Mouse (Mus musculus): ENCODE measurements around the gene Ccdc36.

Ccdc36 gene

GRCm38 (mm10) chr9:108428384-108428783 is at the start of gene Ccdc36:
Ccdc36 (minus strand) TSS chr9:108428484.
- no peak for DNase-seq

- no peak for DNase-seq
These were observed 46.2 kb upstream of the Ccdc36 start for GRCm38 (mm10) chr9:108474528-108474927.

- DNase-seq = no peak
These were observed 41.6 kb upstream of the Ccdc36 start for GRCm38 (mm10) chr9:108469845-108470244.

GRCm38 (mm10) chr9:108469430-108469829 is 41.1 kb upstream of the Ccdc36 start:
- no peak for DNase-seq

- DNase-seq = no peak
These were observed 37.9 kb upstream of the Ccdc36 start for GRCm38 (mm10) chr9:108466219-108466618.

GRCm38 (mm10) chr9:108463713-108464112 is 35.4 kb upstream of the Ccdc36 start:
- no peak for DNase-seq

- DNase-seq = no peak
These were observed 33.9 kb upstream of the Ccdc36 start for GRCm38 (mm10) chr9:108462192-108462591.

GRCm38 (mm10) chr9:108461675-108462074 is 33.4 kb upstream of the Ccdc36 start:
- no peak for DNase-seq

GRCm38 (mm10) chr9:108461181-108461631 is 32.9 kb upstream of the Ccdc36 start, which contains the start of gene Klhdc8b:
Klhdc8b (minus strand) TSS chr9:108461581.
- DNase-seq = peak in 1 of 2 experiments; percentile 37

GRCm38 (mm10) chr9:108460319-108461178 is 32.3 kb upstream of the Ccdc36 start, which contains the start of gene Ccdc71:
Ccdc71 (plus strand) TSS chr9:108460527.
- DNase-seq = peak; percentile 83 to 86

GRCm38 (mm10) chr9:108459939-108460318 is 31.6 kb upstream of the Ccdc36 start:
- no peak for DNase-seq

- DNase-seq = no peak
These were observed 28.7 kb upstream of the Ccdc36 start for GRCm38 (mm10) chr9:108456953-108457352.

GRCm38 (mm10) chr9:108455747-108456571 is 27.7 kb upstream of the Ccdc36 start:
- no peak for DNase-seq

- no peak for DNase-seq
These were observed 26.1 kb upstream of the Ccdc36 start for GRCm38 (mm10) chr9:108454429-108454828.

- DNase-seq = no peak
These were observed 25.2 kb upstream of the Ccdc36 start for GRCm38 (mm10) chr9:108453458-108453857.

GRCm38 (mm10) chr9:108452911-108453310 is 24.6 kb upstream of the Ccdc36 start:
- DNase-seq = no peak

GRCm38 (mm10) chr9:108452291-108452906 is 24.1 kb upstream of the Ccdc36 start:
- peak; percentile 72 to 83 for DNase-seq

- no peak for DNase-seq
These were observed 23.4 kb upstream of the Ccdc36 start for GRCm38 (mm10) chr9:108451519-108452160.

GRCm38 (mm10) chr9:108451170-108451493 is 22.8 kb upstream of the Ccdc36 start:
- no peak for DNase-seq

GRCm38 (mm10) chr9:108450292-108451169 is 22.2 kb upstream of the Ccdc36 start:
- no peak for DNase-seq

GRCm38 (mm10) chr9:108449860-108450259 is 21.6 kb upstream of the Ccdc36 start:
- DNase-seq = no peak

GRCm38 (mm10) chr9:108445125-108445524 is 16.8 kb upstream of the Ccdc36 start:
- DNase-seq = no peak
